Mouse (Mus musculus) embryo, embryonic 11 days (tissue): ENCODE measurements around the gene Map3k12.

Source experiments
- DNase-seq: peaks from one replicate; pipeline ENCODE4 v3.0.0-alpha.2; 2015

The Map3k12 gene

DNA sequence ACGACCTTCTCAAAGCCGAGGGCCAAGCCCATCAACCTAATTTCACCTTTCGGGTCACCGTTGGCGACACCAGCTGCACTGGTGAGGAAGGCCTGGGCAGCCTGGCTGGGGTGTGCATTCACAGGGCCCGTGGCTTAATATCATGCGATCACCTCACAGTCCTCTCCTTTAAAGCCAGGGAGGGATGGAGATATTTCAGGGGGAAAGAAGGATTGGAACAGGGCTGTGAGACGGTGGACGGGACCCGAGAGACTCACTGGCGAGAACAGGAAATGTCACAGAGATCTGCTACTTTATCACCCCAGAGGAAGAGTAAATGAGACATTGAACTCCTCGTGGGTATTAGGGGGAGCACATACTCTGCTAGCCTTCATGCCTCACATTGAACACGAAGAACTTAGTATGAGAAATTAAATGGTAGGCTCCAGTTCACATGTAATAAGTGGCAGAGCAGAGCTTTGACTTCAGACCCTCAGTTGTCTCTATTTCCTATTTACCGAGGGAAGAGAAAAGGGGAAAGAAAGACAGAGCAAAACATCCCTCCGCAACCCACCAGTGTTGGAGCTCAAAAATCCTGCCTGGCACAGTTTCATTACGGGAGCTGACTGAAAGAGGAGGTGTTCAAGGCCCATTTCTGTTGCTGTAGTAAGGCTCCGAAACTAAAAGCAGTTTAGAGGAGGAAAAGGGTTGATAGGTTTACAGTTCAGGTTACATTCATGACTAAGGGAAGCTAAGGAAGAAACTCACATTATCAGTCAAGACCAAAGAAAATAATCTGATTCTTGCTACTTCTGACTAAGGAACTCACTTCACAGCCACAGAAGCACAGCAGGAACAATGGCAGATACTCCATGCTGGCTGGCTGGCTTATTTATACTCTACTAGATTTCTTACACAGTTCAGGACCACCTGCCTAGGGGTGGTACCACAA is 2.6 kb upstream of the Map3k12 start:
- no peak for DNase-seq

DNA sequence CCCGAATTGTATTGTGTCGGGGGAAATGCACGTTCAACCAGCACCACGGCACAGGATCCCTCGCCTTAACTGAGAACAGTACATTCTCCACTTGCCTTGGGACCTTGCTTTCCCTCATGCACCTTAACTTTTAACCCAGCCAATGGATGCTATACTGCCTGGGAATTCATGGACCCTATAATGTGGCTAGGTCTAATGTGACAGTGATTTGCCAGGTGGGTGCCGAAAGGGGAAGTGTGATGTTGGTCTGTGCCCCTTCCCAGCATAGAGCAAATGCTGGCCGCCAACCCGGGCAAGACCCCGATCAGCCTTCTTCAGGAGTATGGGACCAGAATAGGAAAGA is 2.0 kb upstream of the Map3k12 start:
- no peak for DNase-seq

DNA sequence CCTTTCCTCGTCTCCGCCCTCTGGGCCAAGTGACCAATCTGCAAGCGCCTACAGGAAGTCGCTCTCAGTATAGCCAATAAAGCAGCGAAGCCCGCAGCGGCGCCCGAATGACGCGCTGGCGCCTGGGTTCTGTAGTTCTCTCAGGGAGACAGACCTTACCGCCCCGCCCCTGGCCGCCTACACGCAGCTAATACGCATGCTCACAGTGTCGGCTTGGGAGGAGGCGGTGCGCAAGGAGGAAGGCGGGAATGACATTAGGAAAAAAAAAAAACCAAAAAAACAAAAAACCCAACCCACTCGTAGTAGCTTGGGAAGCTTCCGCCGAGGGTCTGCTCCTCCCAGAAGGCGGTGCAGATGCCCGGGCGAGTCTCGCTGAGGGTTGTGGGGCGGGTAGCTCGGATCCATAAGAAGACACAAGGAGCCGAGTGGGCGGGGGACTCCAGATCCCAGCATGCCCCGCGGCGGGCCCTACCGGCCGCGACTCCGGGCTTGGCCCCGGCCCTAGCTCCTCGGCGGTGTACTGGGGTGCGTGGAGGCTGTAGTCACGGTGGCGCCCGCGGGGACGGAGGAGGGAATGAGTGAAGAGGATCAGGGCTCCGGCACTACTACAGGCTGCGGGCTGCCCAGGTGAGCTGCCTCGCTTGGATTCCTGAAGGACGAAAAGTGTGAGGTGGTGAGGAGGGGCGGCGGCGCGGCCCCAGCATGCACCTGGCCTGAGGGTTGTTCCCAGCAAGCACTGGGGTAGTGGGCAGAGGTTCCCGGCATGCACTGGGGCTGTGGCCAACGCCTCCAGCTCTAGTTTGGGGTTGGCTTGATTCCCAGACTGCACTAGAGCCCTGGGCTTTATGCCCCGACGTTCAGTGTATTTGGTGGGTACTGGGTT is 1.4 kb upstream of the Map3k12 start, which contains the start of gene Tarbp2:
Tarbp2 (plus strand) TSS at position 217 of the 883 bp plus-strand sequence.
- peak; percentile 99 for DNase-seq

DNA sequence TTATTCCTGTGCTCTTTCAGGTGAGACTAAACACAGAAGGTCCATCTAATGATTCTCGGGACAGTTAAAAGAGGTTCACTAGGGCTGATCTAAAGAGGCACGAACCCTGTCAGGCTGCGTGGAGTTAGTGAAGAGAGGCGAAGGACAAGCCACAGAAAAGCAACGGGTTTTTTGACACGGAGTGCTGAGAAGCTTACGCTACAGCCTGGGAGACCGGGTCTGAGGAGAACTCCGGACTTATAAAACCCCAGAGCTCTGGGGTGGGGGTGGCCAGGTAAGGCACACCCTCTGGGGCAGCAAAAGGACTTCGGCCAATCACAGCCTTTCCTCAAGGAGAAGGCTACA is 739 bp upstream of the Map3k12 start:
- DNase-seq: no peak

DNA sequence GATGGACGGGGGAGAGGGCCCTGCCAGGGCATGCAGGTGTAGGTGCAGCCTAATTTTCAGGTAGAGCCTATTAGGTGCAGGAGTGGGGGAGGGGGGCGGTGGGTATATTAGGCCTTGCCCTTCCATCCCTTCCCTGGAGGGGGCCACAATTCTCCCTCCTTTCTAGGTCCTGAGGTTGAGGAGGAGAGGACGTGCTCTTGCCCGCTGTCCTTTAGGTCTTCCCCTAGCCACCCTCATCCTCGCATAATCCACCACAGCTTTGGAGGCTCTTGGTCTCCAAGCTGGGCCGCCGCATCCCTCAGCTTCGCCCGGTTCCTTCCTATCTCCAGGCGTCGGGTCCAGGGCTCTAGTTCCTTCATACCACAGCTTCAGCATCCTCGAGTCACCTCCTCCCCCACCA is 571 bp downstream of the Map3k12 start:
- peak; percentile 56 for DNase-seq

DNA sequence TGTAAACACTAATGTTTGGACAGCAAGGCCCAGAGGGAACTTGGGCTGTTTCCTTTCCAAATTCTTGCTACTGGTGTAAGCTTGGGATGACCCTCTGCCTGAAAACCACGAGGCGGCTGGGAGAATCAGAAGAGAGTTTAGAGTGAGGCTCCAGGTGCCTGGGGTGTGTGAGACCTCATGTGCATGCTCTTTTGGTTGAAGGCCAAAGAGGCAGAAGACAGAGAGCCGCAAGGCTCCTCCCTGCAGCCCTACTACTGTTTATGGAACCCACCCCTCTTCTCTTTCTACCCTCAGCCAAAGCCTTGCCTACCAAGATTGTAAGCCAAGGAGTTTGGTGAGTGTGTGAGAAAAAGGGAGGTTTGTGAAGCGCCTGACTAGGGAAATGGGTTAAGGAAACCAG is 1.1 kb downstream of the Map3k12 start:
- DNase-seq: no peak

GRCm38 (mm10) chr15:102515261-102515660 is 1.6 kb downstream of the Map3k12 start:
- DNase-seq: no peak

DNA sequence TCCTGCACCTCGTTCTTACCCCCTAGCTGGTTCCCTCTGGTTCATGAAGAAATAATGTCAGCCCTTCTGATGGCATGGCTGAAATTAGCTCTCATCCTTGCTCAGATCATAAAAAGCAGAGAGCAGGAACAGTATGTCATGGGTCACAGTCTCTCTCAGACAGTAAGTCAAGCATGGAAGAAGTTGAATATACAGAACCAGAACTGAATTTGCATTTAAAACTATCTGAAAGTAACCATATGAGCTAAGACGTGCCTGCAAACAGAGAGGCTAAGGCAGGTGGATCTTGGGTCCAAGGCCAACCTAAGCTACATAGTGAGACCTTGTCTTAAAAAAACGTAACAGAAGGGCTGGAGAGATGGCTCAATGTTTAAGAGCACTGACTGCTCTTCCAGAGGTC is 3.9 kb downstream of the Map3k12 start:
- DNase-seq: no peak

DNA sequence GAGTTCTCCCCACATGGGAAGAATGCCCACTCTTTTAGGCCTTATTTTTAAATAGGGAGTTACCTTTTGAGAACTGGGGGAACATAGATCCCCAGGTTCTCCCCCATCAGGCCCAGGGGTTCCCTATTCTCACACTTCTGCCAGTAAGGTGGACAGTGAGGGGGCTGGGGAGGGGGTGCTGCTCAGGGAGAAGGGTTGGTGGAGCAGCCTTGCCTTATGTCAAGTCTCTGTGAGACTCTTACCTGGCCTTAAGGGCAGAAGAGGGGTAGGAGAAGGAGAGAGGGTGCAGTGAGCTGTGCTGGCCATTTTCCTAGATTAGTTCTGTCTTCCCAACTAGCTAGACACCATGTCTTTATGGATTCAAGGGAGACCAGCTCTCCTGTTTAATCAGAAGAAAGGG is 4.4 kb downstream of the Map3k12 start:
- no peak for DNase-seq

DNA sequence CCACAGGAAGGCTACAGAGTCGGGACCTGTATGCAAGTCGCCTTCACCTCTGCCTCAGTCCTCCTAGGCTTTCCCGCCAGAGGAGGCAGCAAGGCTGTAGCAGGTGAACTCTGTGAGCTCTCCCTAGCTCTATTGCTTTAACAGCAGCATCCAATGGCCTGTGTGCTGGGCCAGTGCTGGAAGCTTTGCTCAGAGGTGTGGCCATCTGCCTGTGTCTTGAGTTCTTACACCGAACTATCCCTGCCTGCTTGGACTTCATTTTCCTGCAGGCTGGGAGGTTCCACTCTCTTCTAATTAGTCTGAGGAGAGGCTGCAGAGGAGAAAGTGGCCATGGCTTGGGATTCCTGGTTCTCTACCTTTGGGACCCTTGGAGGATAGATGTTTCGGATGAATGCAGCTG is 4.9 kb downstream of the Map3k12 start:
- peak; percentile 38 for DNase-seq

- DNase-seq: peak; percentile 77
Observed at GRCm38 (mm10) chr15:102511285-102511833, 5.5 kb downstream of the Map3k12 start.

DNA sequence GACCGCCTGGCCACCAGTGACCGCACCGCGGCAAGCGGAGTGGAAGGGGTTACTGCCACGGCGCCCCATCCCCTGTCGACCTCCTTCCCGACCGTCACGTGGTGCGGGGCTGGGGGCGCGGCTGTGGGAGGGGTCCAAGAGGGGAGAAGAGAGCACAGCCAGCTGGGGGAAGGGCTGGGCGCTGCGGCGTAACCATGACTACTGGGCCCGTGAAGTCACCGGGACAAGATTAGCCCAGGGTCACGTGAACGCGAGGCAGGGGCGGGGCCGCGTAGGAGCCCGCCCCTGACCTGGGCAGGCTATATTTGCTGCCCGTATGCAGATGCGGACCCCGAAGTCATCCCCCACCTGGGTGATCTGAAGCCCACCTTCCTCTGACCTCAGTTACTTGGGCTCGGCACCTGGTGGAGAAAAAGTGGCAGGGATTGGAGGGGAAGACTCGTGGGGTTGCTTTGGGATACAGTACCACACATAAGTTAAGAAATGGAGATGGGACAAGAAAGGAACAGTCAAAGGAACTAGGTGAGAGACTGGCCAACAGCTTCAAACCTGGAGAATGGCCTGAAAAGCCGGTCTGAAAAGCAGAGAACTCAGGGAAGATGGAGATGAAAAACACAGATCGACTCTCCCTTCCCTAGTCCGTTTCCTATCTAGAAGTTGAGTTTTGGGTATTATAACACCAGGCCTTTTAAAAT is 6.1 kb downstream of the Map3k12 start:
- peak; percentile 95 for DNase-seq

GRCm38 (mm10) chr15:102510110-102510509 is 6.8 kb downstream of the Map3k12 start:
- DNase-seq: peak; percentile 32

DNA sequence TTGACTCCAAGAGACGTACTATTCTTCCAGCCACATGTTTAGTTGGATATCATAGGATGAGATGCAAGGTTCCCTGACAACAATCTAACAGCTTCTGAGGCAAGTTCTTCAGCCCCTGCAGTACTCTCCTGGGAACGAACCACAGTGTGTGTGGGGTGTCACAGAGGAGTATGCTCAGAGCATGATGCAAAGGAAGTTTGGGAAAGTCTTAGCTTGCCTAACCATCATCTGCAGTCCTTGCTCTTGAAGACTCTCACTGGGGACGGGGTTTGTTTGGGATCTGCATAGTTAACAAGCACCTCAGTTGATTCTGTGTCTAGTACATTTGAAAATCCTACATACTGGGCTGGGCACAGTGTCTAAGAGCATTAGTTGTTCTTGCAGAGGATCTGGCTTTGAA is 8.5 kb downstream of the Map3k12 start:
- DNase-seq: no peak

GRCm38 (mm10) chr15:102507561-102507960 is 9.3 kb downstream of the Map3k12 start:
- DNase-seq: no peak

GRCm38 (mm10) chr15:102506864-102507263 is 10.0 kb downstream of the Map3k12 start:
- DNase-seq: no peak

GRCm38 (mm10) chr15:102506464-102506830 is 10.4 kb downstream of the Map3k12 start:
- no peak for DNase-seq

DNA sequence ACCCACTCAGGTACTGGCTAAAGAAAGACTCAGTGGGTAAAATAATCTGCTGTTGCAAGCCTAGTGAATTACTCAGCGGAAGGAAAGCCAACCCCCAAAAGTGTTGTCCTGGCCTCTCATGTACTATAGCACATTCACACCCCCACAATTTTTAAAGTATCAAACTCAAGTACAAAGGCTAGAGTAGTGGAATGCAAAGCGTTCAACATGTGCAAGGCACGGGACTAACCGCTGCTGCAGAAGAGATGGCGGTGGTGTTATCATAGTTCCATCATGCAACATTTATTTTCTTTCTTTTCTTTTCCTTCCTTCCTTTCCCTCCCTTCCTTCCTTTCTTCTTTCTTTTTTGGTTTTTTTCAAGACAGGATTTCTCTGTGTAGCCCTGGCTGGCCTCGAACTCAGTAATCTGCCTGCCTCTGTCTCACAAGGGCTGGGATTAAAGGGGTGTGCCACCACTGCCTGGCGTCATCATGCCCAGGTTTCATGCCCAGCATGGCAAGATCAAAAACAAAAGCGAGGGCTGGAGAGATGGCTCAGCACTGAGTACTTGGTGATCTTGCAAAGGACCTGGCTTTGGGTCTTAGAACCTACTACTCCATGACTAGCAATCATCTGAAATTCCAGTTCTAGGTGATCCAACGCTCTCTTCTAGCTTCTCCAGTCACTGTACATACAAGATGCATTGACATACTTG is 10.9 kb downstream of the Map3k12 start:
- no peak for DNase-seq

- no peak for DNase-seq
Observed at GRCm38 (mm10) chr15:102505073-102505769, 11.6 kb downstream of the Map3k12 start.

DNA sequence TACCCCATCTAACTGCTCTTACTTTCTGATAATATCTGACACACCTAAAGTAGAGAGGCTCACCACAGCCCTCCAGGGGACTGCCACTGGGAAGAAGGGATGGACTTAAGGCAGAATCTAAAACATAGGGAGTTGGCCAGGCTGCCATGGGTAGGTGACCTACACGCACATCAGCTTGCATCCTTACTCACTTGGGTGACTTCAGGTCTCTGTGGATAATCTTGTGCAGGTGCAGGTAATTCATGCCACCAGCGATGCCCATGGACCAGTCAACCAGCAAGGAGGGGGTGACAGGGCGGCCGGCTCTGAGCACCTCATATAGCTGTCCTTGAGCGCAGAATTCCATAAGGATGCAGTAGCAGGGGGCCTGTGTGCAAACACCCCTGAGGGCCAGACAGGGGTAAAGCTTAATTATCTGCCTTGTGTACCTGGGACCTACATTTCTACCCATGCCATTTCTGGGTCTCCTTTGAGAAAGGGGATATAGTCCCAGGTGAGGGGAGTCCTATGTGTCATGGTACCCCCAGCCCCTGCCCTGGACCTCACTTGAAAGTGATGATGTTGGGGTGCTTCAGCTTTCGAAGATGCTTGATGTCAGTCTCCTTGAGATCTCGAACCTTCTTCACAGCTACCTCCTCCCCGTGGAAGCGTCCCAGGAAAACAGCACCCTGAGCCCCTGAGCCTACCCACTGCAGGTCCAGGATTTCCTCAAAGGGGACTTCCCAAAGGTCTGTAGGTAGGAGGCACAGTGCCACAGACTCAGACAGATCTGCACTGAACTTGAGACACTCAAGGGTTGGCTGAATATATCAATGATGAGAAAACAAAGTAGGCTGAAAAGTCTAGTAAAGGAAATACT is 12.7 kb downstream of the Map3k12 start:
- DNase-seq: no peak

DNA sequence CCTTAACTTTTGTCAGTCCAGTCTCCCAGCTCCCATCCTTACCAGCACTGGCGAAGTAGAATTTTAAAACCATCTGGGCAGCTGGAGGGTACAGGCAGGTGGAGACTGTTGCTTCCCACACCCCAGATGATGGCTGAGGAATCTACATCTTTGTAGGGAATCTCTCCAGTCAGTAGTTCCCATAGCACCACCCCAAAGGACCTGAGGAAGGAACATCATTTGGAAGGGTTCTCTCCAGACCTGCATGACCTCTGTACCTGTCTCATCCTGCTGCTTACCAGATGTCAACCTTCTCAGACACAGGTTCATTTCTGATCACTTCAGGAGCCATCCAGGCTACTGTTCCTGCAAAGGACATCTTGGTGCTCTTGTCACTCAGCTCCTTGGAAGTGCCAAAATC is 13.4 kb downstream of the Map3k12 start, which contains the start of gene Gm10337:
Gm10337 (plus strand) TSS at position 276 of the 400 bp plus-strand sequence.
- DNase-seq: no peak
